Mouse (Mus musculus) heart, adult 2 months (tissue): ENCODE data around the gene 4933424G06Rik.

Experiments
- CTCF ChIP-seq: fragments of 200-600 bp; IDR thresholded peaks from 2 replicates; pipeline ENCODE4 v1.8.1; 2022; ENCODE audit warnings: antibody characterized with exemption, mild to moderate bottlenecking, moderate library complexity
- EP300 ChIP-seq: fragments of 200-500 bp; IDR thresholded peaks from 2 replicates; pipeline ENCODE4 v1.6.1; 2011; ENCODE audit warnings: low read depth, low read length, control low read depth; ENCODE audit not compliant: insufficient read depth
- POLR2A ChIP-seq: fragments of 200-500 bp; IDR thresholded peaks from 2 replicates; pipeline ENCODE4 v1.6.1; 2011; ENCODE audit warnings: mild to moderate bottlenecking, low read depth, low read length, control low read depth; ENCODE audit not compliant: insufficient read depth

DNA sequence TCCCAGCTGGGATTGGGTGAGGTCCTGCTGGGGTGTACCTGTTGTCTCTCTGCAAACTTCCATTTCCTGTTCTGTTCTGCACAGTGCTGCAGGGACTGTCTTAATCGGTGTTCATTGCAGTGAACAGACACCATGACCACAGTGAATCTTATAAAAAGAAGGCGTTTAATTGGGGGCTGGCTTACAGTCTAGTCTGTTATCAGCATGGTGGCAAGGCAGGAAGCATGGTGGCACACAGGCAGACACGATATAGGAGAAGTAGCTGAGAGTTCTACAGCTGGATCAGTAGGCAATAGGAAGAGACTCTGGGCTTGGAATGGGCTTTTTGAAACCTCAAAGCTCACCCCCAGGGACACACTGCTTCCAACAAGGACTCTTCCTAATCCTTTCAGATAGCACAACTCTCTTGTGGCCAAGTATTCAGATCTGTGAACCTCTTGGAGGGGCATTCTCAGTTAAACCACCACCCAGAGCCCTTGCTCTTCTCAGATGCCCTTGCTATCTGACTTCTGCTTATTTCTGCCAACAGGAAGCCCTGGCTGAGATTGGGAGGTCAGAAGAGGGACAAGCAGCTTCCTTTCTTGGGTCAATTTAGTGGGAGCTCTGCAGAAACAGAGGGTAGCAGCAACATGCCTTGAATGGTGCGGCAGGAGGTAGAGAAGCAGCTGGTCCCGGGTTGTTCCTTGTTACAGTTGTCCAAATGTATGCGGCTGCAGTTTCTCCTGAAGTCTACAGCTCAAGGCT lies 44.2 kb downstream of the 4933424G06Rik start:
- TF ChIP-seq EP300 (no peak), CTCF (no peak), POLR2A (no peak)
